Mouse (Mus musculus) liver, embryonic 14.5 days (tissue): ENCODE results near the gene Lzic.
"Not testable (repeated sequence)": the region's sequence is repeated elsewhere in the genome, so short reads cannot be mapped to it uniquely, and the experiment has no call there.

Experiments
- CTCF ChIP-seq: IDR thresholded peaks from 2 replicates; pipeline ENCODE4 v1.5.1; 2016; ENCODE audit warnings: antibody characterized with exemption, low read depth, control low read depth
- EP300 ChIP-seq: IDR thresholded peaks from 2 replicates; pipeline ENCODE4 v1.6.1; 2016; ENCODE audit warnings: antibody characterized with exemption, low read depth

- not testable (repeated sequence) for TF ChIP-seq CTCF, EP300
Observed at GRCm38 (mm10) chr4:149457163-149457562, 27.9 kb upstream of the Lzic start.
